Mouse (Mus musculus) urinary bladder, postnatal 14 days (tissue): ENCODE results near the gene Rpl7l1.
"Not testable (repeated sequence)": the region's sequence is repeated elsewhere in the genome, so short reads cannot be mapped to it uniquely, and the experiment has no call there.

ENCODE experiments used
- DNase-seq: peaks from one replicate; pipeline ENCODE4 v3.0.0; 2021; ENCODE audit warnings: low spot score

Gene Rpl7l1

DNA sequence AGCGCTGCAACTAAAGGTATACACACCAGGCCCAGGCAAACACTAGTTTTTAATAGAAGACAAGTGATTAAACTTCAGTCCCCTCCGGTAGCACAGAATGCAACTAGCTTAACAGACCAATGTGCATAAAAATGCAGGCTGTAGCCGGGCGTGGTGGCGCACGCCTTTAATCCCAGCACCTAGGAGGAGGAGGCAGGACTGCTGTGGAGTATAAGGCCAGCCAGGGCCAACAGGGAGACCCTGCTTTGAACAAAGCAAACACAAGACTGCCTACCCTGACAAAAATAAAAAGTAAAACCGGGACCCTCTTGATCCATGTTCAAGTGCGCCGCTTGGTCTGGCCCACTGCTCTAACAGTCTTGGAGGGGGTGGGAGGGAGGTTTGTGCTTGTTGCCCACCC is 7.4 kb downstream of the Rpl7l1 start:
- no peak for DNase-seq

DNA sequence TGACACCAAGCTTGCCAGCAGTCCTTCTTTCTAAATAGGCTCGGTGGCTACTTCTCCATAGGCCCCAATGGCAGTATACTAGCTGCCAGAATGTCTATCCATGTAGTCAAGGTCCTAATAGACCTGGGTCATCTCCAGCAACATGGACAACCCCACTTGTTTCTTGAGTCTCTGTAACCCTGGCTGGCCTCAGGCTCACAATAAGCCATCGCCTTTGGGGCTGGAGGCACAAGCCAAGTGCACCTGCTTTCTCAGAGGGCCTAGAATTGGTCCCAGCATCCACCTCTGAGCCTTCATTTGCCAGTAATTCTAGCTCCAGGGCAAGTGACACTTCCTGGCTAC is 8.4 kb downstream of the Rpl7l1 start:
- no peak for DNase-seq

DNA sequence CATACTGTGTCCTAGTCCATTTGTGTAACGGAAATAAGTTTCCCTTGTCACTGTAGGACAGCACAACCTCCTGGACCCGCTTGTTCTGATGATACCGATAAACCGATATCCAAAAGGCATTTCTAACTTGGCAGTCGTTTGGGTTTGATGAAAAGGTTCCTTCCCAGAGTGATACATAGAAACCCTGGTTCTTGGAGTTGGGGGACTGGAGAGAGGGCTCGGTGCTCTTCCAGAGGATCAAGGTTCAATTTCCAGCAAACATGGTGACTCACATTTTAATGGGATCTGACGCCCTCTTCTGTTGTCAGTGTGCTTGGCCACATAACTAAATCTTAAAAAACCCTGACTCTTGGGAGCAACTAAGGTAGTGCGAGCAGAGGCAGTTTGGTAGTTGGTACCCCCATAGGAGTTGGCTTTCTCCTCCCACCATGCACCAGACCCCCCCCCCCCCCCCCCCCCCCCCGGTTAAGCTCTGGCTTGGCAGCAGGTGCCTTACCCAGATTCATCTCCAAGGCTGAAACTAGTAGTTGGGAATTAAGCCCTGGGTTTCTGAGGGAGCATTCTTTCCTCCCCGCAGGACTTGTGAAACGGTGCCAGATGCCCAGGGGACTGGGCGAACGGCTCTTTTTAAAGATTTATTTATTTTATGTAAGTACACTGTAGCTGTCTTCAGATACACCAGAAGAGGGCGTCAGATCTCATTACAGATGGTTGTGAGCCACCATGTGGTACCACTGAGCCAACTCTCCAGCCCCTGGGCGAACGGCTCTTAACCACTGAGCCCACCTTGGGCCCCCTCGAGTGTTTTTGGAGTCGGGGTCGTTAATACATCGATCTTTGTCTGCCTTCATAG is 9.0 kb downstream of the Rpl7l1 start:
- DNase-seq: no peak

DNA sequence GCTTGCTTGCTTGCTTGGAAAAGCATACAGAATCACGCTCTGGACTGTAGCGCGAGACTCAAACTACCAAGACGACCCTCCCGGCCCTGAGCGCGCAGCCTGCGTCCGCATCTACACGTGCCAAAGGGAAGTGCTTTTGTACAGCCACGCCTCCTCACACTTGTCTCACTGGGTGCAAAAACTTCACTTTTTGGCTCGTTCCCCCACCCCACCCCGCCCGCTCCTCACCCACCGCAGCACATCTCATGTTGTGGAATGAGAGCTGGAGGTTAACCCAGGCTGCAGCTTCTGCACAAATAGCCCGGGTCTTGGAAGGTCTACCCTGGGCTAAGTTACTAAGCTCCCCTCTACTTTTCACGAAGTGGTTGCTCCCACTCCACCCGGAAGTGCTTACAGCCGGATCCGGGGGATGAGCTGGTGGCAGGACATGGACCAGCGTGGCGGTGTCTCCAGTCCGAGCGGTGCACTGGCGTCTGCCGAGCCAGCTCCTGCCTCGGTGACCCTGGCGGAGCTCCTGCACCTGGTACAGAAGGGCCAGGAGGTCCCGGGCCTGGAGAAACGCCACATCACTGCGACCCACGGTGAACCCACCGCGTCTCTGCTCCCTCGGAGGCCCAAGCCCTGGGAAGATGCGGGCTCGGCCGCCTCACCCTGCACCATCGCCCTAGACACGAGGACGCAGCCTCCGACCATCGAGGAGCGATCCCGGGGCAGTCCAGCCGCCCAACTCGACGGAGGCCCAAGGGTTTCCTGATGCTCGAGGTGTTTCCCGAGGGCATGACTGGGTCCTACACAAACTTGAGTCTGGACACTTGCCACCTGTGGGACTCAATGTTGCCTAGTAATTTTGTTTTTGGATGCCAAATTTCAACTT is 9.8 kb downstream of the Rpl7l1 start, which contains the start of gene 2310039H08Rik:
2310039H08Rik (plus strand) TSS at position 232 of the 874 bp plus-strand sequence.
- peak; percentile 85 for DNase-seq

DNA sequence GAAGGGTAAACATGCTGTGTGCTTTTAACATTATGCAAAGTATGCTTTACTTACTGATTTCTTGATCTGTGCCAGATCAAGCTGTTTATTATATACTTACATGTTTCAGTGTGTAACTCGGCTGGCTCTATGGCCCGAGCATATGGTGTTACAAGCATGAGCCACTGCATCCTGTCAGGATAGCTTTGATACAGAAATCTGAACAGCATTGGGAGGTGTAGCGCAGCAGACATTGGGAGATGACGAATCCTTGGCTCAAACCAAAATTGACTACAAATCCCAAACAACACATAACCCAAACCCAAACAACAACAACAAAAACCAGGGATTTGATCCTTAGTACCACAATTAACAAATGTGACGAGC is 10.5 kb downstream of the Rpl7l1 start:
- no peak for DNase-seq

DNA sequence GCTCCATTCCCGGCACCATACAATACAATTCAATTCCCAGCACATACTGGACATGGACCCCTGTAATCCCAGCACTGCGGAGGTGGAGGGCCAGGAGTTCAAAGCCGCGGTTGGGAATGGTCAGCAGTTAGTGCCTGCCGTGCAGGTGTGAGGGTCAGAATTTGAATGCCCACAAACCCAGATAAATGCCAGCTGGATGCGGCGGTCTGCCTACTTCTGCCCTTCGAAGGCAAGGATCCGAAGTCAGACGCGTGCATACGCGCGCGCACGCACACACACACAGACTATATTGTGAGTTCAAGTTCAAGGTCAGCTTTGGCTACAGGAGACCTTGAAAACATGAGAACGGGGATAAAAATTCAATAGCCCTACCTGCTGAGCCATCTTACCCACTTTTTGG is 10.9 kb downstream of the Rpl7l1 start:
- DNase-seq: no peak

DNA sequence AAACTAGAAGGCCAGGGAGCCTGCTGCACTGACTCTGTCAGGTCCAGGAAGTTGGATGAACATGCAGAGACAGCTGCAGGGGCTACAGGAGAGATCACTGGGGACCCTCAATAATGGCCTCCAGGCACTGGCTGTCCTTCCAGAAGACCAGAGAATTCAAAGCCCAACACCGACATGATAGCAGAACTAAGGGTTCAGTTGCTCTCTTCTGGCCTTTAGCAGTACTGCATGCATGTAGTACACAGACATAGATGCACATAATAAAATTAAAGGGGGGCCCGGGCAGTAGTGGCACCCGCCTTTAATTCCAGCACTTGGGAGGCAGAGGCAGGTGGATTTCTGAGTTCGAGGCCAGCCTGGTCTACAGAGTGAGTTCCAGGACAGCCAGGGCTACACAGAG is 11.4 kb downstream of the Rpl7l1 start:
- DNase-seq: no peak

DNA sequence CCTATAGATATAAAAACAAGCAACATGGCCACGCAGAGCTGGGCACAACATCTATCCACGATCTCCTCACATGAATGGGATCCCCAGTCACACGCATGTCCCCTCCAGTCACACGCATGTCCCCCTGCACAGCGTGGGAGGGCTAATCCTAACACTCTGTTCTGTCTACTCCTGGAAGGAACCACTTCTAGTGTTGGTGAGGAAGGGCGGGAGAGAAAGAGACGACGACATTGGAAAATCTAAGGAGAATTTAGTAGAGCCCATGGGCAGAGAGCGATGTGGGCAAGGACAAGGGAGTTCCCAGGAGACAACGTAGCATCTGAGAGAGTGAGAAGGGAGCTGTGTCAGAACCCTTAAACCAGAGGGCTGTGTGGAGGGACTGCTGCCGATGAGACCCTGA is 11.9 kb downstream of the Rpl7l1 start:
- no peak for DNase-seq

DNA sequence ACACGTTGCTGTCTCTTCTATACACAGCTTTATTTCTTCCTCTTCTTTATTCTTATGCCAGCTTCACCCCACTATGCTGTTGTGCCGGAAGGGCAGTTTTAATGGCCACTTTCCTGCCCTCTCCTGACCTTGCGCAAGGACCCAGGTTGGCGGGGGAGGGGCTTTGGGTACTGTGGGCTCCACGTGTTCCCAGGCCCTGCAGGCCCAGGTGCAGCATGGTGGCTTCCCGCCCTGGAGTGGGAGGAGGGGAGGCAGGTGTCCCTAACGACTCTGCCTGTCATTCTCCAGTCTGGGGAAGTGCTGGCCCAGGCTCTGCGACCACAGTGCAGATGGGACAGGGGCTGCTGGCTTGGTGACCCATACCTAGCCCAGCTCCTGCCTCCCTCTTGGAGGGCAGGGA is 14.6 kb downstream of the Rpl7l1 start:
- DNase-seq: no peak

DNA sequence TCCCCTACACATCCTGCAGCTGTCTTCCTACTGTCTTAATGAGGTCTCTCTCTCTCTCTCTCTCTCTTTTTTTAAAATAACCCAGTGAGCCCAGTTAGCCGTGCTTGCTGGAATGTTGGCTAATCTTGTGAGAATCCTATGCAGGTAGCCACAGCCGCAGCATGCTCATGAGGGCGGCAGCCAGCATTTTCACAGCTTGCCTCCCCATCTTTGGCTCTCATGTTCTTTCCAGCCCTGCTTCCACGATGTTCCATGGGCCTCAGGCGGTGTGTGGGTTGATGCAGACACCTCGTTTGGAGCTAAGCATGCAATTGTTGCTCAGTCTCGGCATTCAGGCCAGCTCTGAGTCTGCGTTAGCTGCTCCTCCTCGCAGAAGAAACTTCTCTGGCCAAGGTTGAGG is 17.6 kb downstream of the Rpl7l1 start:
- DNase-seq: not testable (repeated sequence)

DNA sequence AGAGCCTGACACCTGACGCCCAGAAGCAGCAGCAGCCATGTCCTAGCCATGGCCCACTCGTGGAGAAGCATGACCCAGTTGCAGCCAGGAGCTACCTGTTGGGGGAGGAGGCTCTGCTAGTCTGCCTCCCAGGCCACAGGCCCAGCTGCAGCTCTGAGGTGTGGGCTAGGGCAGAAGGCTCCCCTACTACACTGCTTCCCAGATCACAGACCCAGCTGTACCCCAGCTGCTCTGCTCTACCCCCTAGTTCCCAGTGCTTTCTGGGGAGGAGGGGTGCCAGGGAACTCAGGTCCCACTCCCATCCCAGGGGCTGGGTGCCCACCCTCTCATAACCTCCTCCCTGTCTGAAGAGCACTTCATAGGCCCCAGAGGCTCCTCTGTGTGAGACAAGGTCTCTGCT is 18.9 kb downstream of the Rpl7l1 start, which contains the start of gene Ptcra:
Ptcra (minus strand) TSS at position 169 of the 400 bp plus-strand sequence.
- no peak for DNase-seq

DNA sequence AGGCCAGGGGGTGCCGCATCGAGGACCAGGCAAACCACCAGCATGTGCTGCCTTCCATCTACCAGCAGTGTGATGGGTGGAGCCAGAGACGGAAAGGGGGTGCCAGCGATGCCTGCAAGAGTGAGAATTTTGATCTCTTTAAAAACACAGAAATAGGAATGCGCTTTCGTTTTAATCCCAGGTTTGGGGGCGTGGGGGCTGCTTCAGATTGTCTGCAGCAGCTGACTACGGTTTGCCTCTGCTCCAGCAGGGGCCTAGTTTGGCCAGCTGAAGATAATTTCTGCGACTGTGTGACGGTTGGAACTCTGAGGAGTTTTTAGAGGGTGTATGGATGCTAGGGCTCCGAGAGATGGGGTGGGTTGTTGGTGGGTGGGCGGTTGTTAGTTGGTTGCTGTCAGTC is 23.7 kb downstream of the Rpl7l1 start:
- no peak for DNase-seq

DNA sequence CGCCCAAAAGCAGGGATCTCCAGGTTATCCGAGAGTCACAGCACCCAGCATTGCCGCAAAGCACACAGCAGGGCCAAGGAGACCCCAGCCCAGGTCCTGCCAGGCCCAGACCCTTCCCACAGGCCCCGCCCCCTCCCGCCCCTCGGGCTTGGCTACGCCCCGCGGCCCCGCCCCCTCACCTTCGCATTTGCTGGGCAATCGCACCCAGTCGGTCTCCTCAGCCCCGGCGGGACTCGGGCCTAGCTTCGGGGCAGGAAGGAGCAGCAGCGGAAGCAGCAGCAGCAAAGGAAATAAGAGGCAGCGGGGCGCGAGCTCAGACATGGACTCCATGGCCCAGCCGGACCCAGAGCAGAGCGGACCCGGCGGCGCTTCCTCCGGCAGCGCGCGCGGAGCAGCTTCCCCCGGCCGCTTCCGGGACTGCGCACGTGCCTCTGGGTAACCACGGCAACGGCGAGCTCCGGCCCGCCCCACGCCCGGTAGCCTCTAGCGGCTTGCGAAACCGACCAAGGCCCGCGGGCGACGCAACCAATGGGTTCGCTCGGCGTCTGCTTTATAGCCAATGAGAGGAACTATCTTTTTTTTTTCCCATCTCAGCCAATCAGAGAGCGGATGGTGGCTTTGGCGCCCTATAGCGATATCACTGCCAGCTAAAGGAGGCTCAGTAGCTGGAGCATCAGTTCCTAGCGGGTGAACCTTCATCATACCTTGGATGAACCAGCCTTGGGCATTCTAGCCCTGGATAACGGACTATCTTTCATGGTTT is 30.5 kb downstream of the Rpl7l1 start, which contains the start of gene Cnpy3:
Cnpy3 (minus strand) TSS at position 421 of the 763 bp plus-strand sequence.
- peak; percentile 98 for DNase-seq

DNA sequence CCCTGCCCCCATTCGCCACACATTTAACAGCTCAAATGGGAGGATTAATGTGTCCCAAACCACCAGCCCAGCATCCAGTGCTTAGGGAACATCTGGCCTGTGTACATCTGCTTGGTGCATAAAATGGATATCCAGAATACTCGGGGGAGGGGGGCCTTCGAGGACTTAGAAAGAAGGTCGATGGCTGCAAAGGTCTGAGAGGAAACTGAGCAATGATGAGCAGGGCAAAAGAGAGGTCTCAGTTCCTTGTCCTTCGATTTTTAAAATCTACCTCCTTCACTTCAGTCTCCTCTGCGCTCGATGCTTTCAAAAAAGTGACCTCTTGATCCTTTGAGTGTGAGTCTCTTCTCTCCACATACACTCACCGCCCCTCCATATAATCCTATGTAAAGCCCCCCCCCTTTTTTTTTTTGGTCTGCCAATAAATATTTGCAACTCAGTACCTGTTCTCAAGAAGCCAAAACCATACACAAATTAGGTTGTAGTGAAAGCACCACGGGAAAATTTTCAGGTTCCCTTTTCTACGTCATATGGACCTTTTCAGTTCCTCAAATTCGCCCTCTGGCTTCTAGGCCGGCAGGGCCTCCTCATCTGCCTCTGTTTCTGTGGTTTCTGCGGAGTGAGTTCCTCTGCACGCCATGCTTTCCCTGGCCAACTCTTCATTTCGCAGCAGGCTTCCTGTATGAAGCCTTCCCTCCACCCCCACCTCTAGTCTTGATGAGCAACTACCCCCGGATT is 31.2 kb downstream of the Rpl7l1 start:
- no peak for DNase-seq

DNA sequence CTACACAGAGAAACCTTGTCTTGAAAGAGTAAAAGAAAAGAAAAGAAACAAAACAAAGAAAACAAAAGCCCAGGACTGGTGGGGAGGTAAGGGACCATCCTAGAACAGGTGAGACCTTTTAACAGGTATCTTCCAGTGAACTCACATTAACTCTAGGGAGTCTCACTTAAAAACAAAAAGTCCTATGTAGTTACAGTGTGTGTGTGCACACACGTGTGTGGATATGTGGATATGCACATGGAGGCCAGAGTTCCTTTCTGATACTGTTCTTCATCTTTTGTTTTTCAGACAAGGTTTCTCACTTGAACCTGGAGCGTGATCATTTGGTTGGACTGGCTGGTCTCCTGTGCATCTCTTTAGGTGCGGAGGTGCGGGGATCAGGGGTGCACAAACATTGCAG is 31.9 kb downstream of the Rpl7l1 start:
- DNase-seq: no peak

DNA sequence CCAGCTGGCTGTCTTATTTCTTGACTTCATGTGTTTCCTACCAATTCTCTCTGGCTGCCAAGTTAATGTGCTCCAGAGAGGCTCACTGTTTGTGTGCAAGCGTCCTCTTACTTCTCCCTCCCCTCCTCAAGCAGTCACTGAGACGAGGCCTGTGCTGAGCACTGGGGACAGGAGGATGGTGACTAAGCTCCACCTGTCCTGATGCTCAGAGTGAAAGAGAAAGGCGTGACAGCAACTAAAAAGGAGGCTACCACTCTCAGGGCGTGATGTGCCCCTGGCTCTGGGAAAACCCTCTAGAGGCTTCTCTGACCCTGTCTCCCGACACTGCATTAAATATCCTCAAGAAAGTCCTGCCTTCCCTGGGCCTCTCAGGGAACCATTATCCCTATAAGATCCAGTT is 33.2 kb downstream of the Rpl7l1 start:
- no peak for DNase-seq

DNA sequence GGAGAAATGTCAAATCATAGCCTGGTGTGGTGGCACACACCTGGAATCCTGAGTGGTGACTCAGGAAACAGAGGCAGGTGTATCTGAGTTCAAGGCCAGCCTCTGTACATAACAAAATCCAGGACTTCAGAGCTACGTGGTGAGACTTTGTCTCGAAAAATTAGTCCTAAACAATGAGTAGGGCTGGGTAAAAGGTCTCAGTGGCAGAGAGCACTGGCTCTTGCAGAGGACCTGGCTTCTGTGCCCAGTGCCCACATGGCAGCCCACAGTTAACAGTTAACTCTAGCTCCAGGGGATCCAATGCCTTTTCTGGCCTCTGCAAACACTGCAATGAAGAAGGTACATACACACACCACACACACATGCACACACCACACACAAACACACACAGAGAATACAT is 34.7 kb downstream of the Rpl7l1 start:
- no peak for DNase-seq

DNA sequence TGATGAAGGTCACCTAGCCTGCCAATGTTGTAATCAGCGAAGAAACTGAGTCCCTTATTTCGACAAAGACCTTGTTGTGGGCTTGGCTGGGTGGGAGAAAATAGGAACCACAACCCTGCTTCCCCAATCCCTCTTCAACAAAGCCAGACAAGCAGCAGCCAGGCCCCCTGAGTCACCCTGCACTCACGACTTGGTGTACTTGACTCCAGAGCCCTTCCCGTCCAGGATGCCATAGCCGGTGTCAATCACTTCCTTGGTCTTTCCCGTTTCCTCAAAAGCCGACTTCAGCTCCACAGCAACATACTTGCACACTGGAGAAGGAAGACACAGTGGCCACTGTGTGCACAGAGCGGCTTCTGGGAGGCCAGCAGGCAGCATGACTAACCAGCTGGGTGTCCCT is 35.2 kb downstream of the Rpl7l1 start:
- DNase-seq: no peak

DNA sequence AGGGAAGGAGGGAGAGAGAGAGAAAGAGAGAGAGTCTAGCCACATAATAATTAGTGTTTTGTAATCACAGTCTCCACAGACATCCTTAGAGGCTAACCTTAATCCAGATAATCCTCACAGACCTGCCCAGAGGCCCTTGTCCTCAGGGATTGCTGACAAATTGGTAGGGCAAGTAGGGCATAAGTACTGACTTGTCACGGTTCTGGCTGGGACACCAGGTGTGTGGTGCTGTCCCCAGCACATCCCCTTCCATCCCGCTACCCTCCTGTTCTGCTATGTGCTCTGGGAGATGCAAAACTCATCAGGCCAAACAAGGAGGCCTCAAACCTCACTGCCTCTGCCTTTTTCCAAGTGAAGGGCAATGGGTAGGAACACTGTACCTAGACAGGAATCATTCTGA is 37.0 kb downstream of the Rpl7l1 start:
- DNase-seq: no peak

DNA sequence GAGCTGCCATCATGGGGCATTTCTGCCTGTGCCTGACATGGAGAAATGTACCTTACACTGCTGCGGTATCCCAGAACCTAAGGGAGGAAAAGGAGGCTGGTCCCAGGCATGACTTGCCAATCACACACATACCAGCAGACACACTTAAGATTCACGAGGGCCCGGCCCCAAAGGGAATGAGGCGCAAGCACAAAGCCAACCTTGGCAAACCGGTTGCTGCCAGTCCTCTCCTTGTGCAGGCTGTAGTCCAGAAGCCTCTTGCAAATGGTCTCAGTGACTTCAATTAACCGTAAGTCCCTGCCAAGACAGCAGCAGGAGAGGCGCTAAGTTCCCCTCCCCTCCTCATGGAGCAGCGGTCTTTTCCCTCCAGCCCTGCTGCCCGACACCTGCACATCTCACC is 39.5 kb downstream of the Rpl7l1 start:
- no peak for DNase-seq

DNA sequence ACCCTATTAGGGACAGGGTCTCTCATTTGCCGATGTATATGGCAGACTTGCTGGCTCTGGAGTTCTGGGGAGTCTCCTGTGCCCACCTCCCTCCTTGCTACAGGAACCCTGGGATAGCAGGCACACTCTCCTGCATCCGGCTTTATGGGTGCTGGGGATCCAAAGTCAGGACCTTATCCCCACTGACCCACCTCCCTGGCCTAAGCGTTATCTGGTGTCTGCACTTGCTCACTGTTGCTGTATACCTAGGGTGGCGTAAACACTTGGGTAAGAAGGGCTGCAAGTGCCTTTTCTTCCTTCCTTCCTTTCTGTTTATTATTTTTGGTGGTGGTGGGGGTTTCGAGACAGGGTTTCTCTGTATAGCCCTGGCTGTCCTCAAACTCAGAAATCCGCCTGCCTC is 41.2 kb downstream of the Rpl7l1 start:
- no peak for DNase-seq

DNA sequence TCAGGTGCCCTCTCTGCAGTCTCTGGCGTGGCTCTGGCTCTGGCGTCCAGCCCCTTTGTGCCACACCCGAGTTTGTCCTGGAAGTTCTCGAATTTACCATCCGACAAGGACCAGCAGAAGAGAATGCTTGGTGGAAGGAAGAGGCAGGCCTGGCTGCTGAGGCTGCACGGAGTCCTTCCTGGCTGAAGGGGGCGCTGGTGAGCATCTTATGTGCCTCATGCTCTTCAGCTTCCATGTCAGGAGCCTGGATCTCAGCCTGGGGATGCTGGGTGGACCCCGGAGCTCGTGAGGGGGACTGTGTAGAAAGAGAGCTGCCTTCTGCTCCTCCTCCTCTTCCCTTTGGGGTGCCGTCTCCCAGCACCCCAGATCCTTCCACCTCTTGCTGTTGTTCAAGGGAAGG is 46.3 kb downstream of the Rpl7l1 start:
- DNase-seq: peak; percentile 26
